Mouse (Mus musculus) myocyte (in vitro differentiated cells): ENCODE measurements at regions not wholly inside any gene's neighbourhood (a gene's known extent, or its start where the extent isn't known, plus 50 kb on each side); places are given as distances from the start of the nearest gene placed in this dataset.

ENCODE experiments used
- E2F4 ChIP-seq: IDR thresholded peaks from one replicate; pipeline ENCODE4 v1.6.1; 2011; ENCODE audit warnings: mild to moderate bottlenecking, control low read depth, moderate library complexity; ENCODE audit not compliant: insufficient read depth
- POLR2A ChIP-seq: IDR thresholded peaks from one replicate; pipeline ENCODE4 v1.6.1; 2011; ENCODE audit warnings: low read depth, mild to moderate bottlenecking, control low read depth, moderate library complexity; ENCODE audit not compliant: insufficient read length
- USF1 ChIP-seq: IDR thresholded peaks from one replicate; pipeline ENCODE4 v1.6.1; 2011; ENCODE audit warnings: low read depth, mild to moderate bottlenecking, control low read depth, moderate library complexity

DNA sequence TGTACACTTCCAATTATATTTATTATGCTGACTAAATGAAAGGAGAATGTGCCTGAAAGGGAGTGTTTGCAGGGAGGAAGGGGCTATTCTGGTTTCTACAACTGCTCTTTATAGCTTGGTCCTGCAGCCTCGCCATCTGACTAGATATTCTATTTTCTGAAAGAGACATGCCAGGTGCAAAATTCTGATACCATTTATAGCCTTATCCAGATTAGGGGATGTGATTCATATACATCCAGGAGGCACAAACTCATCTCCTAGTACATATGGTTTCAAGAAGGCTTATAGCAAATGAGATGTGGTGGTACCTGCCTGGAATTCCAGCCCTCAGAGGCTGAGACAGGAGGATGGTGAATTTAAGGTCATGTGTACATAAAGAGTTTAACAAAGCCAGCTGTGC lies 352.6 kb upstream of the Castor2 start:
- no peak for TF ChIP-seq POLR2A
- no peak for TF ChIP-seq E2F4
- TF ChIP-seq USF1, result no peak
